Mouse (Mus musculus): ENCODE data around the gene Fads6.

DNA sequence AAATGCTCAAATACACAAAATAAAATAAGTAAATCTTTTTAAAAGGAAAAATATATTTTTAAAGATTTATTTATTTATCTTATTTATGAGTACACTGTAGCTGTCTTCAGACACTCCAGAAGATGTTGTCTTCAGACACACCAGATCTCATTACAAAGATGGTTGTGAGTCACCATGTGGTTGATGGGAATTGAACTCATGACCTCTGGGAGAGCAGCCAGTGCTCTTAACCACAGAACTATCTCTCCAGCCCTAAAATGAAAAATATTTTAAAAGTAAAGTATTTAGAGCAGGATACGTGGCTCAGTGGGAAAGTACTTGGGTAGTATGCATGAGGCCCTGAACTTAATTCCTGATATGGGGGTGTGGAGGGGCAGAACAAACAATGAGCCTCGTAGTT lies 3.9 kb upstream of the Fads6 start:
- TF ChIP-seq ZNF384 (IDR thresholded peaks at IDR 0.05; ENCODE audit: low read depth, low read length) (no peak), HCFC1 (IDR thresholded peaks at IDR 0.05; ENCODE audit: borderline replicate concordance, insufficient read depth, low read length) (no peak), ZC3H11A (IDR thresholded peaks at IDR 0.05; ENCODE audit: borderline replicate concordance, low read depth, low read length) (no peak), MAFK (IDR thresholded peaks at IDR 0.05; ENCODE audit: insufficient read depth, low read depth, low read length) (no peak), CHD2 (IDR thresholded peaks at IDR 0.05; ENCODE audit: low read depth, low read length) (no peak)
